Mouse (Mus musculus) liver, embryonic 12.5 days (tissue): ENCODE results near the gene Gm10197. TPM values are rescaled to one million over a fixed set of nuclear protein-coding genes. Genes with fewer than 3 reads are reported as not detected.
"Not testable (repeated sequence)": the region's sequence is repeated elsewhere in the genome, so short reads cannot be mapped to it uniquely, and the experiment has no call there.

Experiments
- ATAC-seq: fragments of 200-750 bp; cut with Nextera tagmentation; 2 replicates; pipeline ENCODE4 v1.8.0; 2017; ENCODE audit warnings: moderate number of reproducible peaks, mild to moderate bottlenecking, moderate library complexity
- H3K27ac ChIP-seq: fragments of 300-500 bp; sonication (generic); 2 replicates; pipeline ENCODE4 v1.5.1; 2016; ENCODE audit warnings: mild to moderate bottlenecking
- H3K27me3 ChIP-seq: fragments of 300-500 bp; sonication (generic); replicated peaks from 2 replicates; pipeline ENCODE4 v1.6.1; 2016; ENCODE audit warnings: mild to moderate bottlenecking, moderate library complexity
- H3K36me3 ChIP-seq: fragments of 300-500 bp; sonication (generic); 2 replicates; pipeline ENCODE4 v1.6.1; 2016; ENCODE audit warnings: mild to moderate bottlenecking, moderate library complexity
- H3K4me1 ChIP-seq: fragments of 300-500 bp; sonication (generic); 2 replicates; pipeline ENCODE4 v1.6.1; 2016
- H3K4me2 ChIP-seq: fragments of 300-500 bp; sonication (generic); 2 replicates; pipeline ENCODE4 v1.6.1; 2016; ENCODE audit warnings: mild to moderate bottlenecking, moderate library complexity
- H3K4me3 ChIP-seq: fragments of 300-500 bp; sonication (generic); 2 replicates; pipeline ENCODE4 v1.5.1; 2016; ENCODE audit warnings: mild to moderate bottlenecking, moderate library complexity
- H3K9ac ChIP-seq: fragments of 300-500 bp; sonication (generic); 2 replicates; pipeline ENCODE4 v1.6.1; 2016; ENCODE audit warnings: mild to moderate bottlenecking, moderate library complexity
- H3K9me3 ChIP-seq: fragments of 300-500 bp; sonication (generic); replicated peaks from 2 replicates; pipeline ENCODE4 v1.6.1; 2016; ENCODE audit warnings: mild to moderate bottlenecking, moderate library complexity
- WGBS: fragments of 180-500 bp; shearing (Covaris S2); methylation state at CpG from one replicate; pipeline ENCODE4 v1.1.7; 2016; ENCODE audit not compliant: insufficient replicate concordance; 5-methylcytosine and 5-hydroxymethylcytosine counted together
- polyA plus RNA-seq: library from polyadenylated mRNA; unstranded; fragments of >200 nt; fragmentation: Nextera tagmentation; extraction: Ambion mirVana; gene quantifications from 2 replicates; pipeline ENCODE4 v1.2.1, GENCODE M21; 2016

Gm10197 gene
- polyA plus RNA-seq, 1 experiment from 2014 or later, result not detected

DNA sequence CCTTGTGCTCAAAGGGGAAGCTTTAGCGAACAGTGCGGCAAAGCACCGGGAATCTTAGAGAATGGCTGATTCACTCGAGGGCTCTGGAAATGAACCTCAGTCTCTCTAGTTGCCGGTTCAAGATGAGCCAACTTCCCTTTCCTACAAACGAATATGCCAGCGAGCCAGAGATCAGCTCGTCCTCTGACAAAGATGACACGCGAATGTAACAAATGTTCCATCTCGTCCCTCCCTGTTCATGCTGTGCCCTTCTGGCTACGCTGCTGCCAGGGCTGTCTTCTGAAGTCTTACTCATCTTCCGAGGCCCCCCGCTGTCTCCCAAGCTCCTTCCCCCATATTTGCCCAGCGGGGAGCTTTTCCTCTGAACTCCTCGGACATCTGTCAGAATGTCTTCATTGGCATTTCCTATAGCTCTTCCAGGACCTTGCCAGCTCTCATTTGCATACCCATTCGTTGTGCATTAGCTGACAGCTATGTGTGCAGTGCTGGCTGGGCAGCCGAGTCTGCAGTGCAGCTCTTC lies 33.3 kb upstream of the Gm10197 start:
- no peak for ATAC-seq
- no peak overlapping the region for H3K4me3 ChIP-seq
- H3K27me3 ChIP-seq, result no peaks in the 10 kb centered on the region
- no peak overlapping the region for H3K9ac ChIP-seq
- no peak overlapping the region for H3K27ac ChIP-seq
- no peaks in the 10 kb centered on the region for H3K9me3 ChIP-seq
- H3K36me3 ChIP-seq, result no peaks in the 10 kb centered on the region
- peaks cover 6% of the 10 kb centered on the region for H3K4me1 ChIP-seq
- no peak overlapping the region for H3K4me2 ChIP-seq
- WGBS, result 63% methylated on average over 18 of the region's 18 CpGs

DNA sequence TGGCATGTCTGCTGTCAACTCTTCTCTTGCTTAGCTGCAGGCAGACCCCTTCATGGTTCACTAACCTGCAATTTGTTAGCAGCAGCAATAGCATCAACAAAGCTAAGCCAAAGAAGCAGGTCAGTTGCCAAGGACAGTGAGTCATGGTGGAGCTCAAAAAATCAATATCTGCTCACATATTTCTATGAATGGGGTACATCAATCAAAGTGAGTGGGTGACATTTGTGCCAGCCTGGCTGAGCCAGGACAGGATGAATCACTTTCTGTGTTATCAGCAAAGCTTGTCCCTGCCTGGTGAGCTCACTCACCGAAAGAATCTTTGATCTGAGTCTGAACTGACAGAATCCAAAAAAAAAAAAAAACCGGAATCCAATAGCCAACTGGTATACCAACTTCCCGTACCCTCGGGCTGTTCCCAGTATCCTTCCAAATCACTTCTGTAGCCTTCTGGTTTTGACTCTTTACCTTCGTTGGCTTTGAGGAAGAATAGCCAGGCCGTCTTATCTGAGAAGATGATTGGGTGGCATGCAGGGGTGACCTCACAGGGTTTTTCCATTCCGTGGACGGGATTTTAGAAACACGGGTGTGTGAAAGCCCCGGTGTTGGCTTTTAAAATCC lies 32.8 kb upstream of the Gm10197 start:
- Histone ChIP-seq H3K27ac (no peak overlapping the region), H3K4me1 (peaks cover under 1% of the 10 kb centered on the region), H3K4me2 (no peak overlapping the region), H3K36me3 (no peaks in the 10 kb centered on the region), H3K9ac (no peak overlapping the region), H3K27me3 (no peaks in the 10 kb centered on the region), H3K4me3 (no peak overlapping the region), H3K9me3 (no peaks in the 10 kb centered on the region)
- ATAC-seq, result no peak
- 69% methylated on average over 10 of the region's 10 CpGs for WGBS

DNA sequence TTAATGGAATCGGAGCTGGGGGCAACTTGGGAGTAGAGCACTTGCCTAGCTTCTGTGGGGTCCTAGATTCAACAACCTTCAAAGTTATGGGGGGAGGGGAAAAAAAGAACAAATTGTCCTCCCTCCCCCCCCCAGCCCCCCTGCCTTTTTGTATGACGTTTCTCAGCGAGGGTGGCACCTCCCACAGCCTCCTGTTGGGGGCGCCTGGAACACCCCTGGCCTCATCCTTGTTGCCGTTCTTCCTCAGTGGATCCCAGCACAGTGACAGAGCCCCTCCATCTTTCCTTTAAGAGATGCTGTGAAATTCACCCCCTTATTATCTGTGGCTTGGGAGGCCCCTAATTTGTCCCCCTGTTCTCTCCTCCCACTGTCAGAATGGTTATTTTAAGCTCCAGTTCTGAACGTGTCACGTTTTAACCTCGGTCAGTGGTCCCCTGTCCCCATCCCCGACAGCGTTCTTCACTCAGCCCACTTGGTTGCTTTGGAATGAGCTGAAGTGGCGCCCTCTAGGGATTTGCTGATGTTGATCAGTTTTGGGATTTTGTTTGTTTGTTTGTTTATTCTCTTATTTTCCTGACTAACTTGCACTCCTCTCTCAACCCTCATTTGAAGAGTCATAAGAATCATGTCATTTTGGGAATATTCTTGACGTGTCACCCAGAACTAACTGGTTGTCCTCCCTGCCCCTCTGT lies 31.3 kb upstream of the Gm10197 start:
- H3K36me3 ChIP-seq, result no peaks in the 10 kb centered on the region
- H3K27me3 ChIP-seq, result no peaks in the 10 kb centered on the region
- H3K9ac ChIP-seq, result no peak overlapping the region
- no peaks in the 10 kb centered on the region; the same call in 1 of the 2 replicates for H3K4me1 ChIP-seq
- WGBS, result 36% methylated on average over 12 of the region's 12 CpGs
- no peak overlapping the region for H3K27ac ChIP-seq
- no peak overlapping the region for H3K4me3 ChIP-seq
- H3K9me3 ChIP-seq, result no peaks in the 10 kb centered on the region
- ATAC-seq, result no peak
- H3K4me2 ChIP-seq, result no peak overlapping the region

DNA sequence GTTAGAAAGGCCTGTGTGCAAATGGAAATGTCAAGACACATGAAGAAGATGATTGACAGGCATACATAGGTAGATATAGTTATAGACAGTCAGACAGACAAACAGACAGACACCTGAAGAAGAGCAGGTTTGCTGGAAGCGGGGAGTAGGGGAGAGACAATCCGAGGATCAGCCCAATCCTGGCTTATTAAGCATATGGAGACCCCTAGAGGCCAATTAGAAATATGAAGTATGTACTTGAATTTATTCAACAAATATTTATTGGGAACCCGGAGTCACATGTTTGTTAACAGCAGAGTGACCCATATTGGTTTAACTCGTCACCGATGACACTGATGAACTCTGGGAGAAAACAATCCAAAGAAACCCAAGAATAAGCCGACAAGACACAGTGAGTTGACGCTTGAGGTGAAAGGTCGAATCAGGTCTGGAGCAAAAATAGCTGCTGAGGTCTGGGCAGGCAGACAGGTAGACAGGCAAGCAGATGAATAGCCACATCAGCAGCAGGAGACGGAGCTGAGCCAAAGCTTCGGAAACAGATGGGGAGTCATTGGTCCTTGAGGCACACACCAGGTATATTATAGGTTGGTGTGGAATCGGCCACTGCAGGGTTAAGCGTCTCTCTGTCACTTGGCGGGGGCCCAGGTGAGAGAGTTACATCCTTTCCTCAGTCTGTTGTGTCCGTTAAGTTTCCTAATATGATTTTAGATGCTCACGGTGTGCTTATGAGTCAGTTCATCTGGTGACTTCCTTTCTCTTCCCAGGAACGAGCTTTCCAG lies 29.0 kb upstream of the Gm10197 start:
- H3K4me2 ChIP-seq, result no peak overlapping the region
- WGBS, result 74% methylated on average over 16 of the region's 16 CpGs
- no peak overlapping the region for H3K27ac ChIP-seq
- no peaks in the 10 kb centered on the region for H3K9me3 ChIP-seq
- no peak overlapping the region for H3K4me3 ChIP-seq
- H3K4me1 ChIP-seq, result no peaks in the 10 kb centered on the region; the same call in 1 of the 2 replicates
- ATAC-seq, result no peak
- H3K36me3 ChIP-seq, result no peaks in the 10 kb centered on the region
- no peaks in the 10 kb centered on the region for H3K27me3 ChIP-seq
- H3K9ac ChIP-seq, result no peak overlapping the region

DNA sequence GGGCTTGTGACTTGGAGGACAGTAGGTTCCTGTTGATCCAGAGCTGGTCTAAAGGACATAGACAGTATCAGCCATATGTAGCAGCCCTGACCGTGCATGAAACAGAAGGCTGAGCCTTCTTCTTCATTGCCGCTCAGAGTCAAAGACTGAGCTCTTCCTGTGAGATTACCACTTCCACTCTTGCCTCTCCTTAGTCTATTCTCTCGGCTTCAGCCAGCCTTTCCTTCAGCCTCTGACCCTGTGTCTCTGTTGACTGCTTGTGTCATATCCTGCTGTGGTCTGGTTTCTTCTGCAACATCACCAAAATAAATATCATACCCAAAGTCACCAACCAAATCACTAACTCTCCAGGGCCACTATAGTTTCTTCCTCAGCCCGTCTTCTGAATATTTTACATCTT lies 27.6 kb upstream of the Gm10197 start:
- no peaks in the 10 kb centered on the region for H3K36me3 ChIP-seq
- no peak overlapping the region for H3K9ac ChIP-seq
- no peaks in the 10 kb centered on the region for H3K9me3 ChIP-seq
- no peak for ATAC-seq
- H3K4me3 ChIP-seq, result no peak overlapping the region
- no peak overlapping the region for H3K27ac ChIP-seq
- peaks cover 9% of the 10 kb centered on the region for H3K4me1 ChIP-seq
- 32% methylated on average over 4 of the region's 4 CpGs for WGBS
- no peaks in the 10 kb centered on the region for H3K27me3 ChIP-seq
- no peak overlapping the region for H3K4me2 ChIP-seq

DNA sequence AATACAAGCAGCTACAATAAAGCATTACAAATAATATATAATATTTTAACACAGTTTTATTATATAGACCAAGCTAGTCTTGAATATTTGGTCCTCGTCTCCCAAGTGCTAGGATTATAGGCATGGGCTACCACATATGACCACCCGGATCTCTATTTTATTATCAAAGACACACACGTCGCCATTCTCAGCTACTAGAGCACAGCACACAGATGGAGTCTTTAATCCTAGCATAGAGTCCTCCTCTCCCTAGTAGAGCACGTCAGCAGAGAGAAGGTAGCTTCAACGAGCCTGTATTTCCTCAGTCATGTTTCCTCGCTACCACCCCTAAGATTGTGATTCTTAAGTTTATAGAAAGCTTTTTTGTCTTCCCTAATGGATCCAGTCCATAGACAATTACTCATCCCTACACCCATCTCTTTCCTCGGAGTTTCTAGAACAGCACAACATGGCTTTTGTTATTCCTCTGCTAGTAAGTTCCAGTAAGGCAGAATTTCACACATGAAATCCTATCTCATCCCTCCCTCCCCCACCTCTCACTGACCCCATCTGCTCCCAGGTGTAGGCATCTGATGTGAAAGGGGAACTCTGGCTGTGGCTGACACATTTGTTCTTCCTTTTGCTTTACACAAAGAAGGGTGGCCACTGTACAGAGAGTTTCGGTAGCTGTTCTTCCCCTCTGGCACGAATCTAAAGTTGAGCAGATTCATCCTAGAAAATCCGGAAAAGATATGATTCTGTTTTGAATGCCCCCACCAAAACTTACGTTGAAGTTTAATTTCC lies 26.1 kb upstream of the Gm10197 start:
- no peak overlapping the region for H3K27ac ChIP-seq
- H3K4me2 ChIP-seq, result no peak overlapping the region
- no peak for ATAC-seq
- peaks cover 23% of the 10 kb centered on the region for H3K4me1 ChIP-seq
- no peak overlapping the region for H3K4me3 ChIP-seq
- WGBS, result 68% methylated on average over 12 of the region's 12 CpGs
- H3K27me3 ChIP-seq, result no peaks in the 10 kb centered on the region
- H3K36me3 ChIP-seq, result no peaks in the 10 kb centered on the region
- H3K9ac ChIP-seq, result no peak overlapping the region
- H3K9me3 ChIP-seq, result no peaks in the 10 kb centered on the region

DNA sequence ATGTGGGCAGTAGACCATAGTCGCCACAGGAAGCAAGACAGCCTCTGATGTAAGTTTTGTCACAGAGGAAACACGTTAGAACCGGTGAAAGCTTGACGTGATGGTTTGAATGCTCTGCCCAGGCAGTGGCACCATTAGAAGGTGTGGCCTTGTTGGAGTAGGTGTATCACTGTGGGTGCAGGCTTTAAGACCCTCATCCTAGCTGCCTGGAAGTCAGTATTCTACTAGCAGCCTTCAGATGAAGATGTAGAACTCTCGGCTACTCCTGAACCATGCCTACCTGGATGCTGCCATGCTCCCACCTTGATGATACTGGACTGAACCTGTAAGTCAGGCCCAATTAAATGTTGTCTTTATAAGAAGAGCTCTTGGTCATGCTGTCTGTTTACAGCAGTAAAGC lies 24.2 kb upstream of the Gm10197 start:
- H3K27ac ChIP-seq, H3K9me3 ChIP-seq, H3K4me3 ChIP-seq, ATAC-seq, H3K27me3 ChIP-seq, H3K4me2 ChIP-seq, H3K9ac ChIP-seq, H3K36me3 ChIP-seq: not testable (repeated sequence)
- WGBS, result 53% methylated on average over 5 of the region's 5 CpGs
- peaks cover 38% of the 10 kb centered on the region for H3K4me1 ChIP-seq

DNA sequence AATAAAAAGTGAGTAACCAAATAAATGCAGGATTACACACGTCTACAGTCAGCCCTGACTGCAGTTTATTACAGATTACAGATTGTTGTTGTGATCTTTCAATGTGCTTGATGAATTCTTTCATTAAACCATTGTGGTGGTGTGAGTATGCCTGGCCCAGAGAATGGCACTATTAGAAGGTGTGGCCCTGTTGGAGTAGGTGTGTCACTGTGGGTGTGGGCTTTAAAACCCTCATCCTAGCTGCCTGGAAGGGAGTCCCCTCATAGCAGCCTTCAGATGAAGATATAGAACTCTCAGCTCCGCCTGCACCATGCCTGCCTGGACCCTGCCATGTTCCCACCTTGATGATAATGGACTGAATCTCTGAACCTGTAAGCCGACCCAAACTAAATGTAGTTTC lies 23.4 kb upstream of the Gm10197 start:
- not testable (repeated sequence) for H3K4me3 ChIP-seq, H3K36me3 ChIP-seq, H3K9ac ChIP-seq, H3K9me3 ChIP-seq, H3K27ac ChIP-seq, H3K4me2 ChIP-seq, H3K27me3 ChIP-seq, ATAC-seq
- H3K4me1 ChIP-seq, result peaks cover 38% of the 10 kb centered on the region
- 64% methylated on average over 3 of the region's 3 CpGs for WGBS

DNA sequence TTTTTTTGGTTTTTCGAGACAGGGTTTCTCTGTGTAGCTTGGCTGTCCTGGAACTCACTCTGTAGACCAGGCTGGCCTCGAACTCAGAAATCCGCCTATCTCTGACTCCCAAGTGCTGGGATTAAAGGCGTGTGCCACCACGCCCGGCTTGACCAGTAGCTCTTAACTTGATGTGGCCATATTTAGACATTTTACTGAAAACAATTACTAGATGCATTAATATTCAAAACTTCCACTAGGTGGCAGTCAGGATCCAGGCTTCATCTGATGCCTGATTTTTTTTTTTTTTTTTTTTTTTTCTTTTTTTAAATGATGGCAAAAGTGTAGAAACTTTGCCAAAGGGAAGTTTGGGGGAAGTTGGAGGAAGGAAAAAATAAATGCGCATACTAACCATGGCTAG lies 23.0 kb upstream of the Gm10197 start:
- Histone ChIP-seq H3K27ac (no peak overlapping the region), H3K9me3 (no peaks in the 10 kb centered on the region), H3K4me1 (peaks cover 38% of the 10 kb centered on the region), H3K9ac (no peak overlapping the region), H3K27me3 (no peaks in the 10 kb centered on the region), H3K4me2 (no peak overlapping the region), H3K36me3 (no peaks in the 10 kb centered on the region), H3K4me3 (no peak overlapping the region)
- ATAC-seq, result no peak
- 14% methylated on average over 7 of the region's 7 CpGs for whole genome bisulfite sequencing

DNA sequence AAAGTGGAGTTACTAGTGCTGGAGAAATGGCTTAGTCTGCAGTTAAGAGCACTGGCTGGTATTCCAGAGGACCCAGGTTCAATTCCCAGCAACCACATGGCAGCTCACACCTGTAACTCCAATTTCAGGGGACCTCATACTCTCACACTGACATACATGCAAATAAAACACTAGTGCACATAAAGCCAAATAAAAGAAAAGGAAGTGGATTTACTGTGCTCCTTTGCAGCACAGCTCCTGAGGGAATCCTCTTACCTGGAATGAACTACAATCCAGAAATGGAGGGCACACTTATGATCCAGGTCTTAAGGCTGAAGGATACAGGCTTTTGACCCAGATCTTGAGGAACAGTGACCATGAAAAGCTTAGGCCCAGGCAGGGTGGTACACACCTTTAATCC lies 22.1 kb upstream of the Gm10197 start:
- H3K4me1 ChIP-seq, result peaks cover 44% of the 10 kb centered on the region
- peaks cover 5% of the 10 kb centered on the region for H3K36me3 ChIP-seq
- H3K9me3 ChIP-seq, result no peaks in the 10 kb centered on the region
- H3K27ac ChIP-seq, result no peak overlapping the region
- ATAC-seq, result no peak
- H3K4me2 ChIP-seq, result no peak overlapping the region
- no peak overlapping the region for H3K4me3 ChIP-seq
- H3K9ac ChIP-seq, result no peak overlapping the region
- no peaks in the 10 kb centered on the region for H3K27me3 ChIP-seq

DNA sequence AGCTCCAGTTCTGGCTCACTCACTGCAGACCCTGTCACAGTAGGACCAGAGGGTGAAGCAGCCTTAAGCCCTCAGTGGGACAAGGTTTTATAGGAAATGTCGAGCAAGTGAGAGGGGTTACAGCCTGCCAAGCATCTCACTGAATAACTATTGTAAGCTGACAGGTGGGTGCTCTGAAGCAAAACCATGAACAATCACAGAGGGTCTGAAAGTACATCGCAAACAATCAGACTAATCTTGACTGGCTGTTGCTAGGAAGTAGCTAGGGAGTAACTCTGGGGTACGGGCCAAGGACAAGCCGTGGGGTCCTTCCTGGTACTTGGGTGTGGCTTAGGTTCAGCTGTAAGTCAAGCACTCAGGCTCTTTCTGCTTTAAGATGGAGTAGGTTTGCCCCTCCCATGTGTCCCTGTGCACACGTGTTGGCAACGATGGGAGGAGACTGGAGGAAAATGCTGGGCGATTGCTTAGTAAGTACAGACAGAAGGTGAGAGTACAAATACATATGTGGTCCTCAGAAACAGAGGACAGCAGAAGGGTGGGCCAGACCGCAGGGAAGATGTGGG lies 21.3 kb upstream of the Gm10197 start:
- no peak overlapping the region for H3K4me2 ChIP-seq
- no peak overlapping the region for H3K9ac ChIP-seq
- no peak overlapping the region for H3K4me3 ChIP-seq
- peaks cover 49% of the 10 kb centered on the region for H3K4me1 ChIP-seq
- WGBS, result 64% methylated on average over 8 of the region's 8 CpGs
- H3K27ac ChIP-seq, result no peak overlapping the region
- peaks cover 13% of the 10 kb centered on the region for H3K36me3 ChIP-seq
- H3K9me3 ChIP-seq, result no peaks in the 10 kb centered on the region
- no peak for ATAC-seq
- H3K27me3 ChIP-seq, result no peaks in the 10 kb centered on the region
